Mouse (Mus musculus): Measurements from ENCODE around the gene Adcy5. TPM values are rescaled to one million over a fixed set of nuclear protein-coding genes. Genes with fewer than 3 reads are reported as not detected.

Gene Adcy5
- total and polyA plus RNA-seq, 2 experiments from 2014 or later = 7.0 to 57.8 TPM

DNA sequence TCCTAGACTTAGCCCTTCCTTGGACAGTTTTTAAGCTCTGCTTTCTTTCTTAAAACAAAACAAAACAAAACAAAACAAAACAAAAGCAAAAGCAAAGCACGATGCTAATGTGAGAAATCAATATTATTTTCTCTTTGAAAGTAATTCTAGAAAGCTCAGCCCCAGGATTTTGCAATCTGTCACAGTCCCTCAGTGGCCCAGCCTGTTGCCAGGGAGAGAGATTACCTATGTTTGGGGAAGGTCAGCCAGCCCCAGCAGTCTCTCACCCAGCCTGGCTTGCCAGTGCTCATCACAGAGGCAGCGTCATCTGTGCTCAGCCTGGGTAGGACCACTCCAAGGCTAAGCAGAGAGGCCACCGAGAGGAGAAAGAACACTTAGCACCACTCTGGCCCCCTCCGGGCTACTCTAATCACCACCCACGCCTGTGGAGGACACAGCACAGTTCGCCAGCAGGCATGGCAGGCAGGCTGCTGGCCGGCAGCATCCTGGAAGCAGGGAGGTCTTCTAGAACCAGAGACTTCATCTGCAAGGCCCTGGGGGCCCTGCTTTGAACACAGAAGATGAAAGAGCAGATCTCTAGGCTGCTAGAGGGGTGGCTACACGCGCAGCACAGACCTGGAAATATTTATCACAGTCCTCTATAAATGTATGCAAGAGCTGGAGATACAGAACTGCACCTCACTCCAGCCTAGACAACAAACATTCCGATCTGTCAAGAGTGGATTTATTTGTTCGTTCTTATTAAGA is 14.6 kb upstream of the Adcy5 start:
- WGBS = 13% methylated on average over 11 of the region's 11 CpGs
- no peak overlapping the region for H3K27ac ChIP-seq (ENCODE audit: low read depth, low read length)
- H3K4me1 ChIP-seq (ENCODE audit: insufficient read depth) = peaks cover 12% of the 10 kb centered on the region; the same call in 1 of the 2 replicates
- no peak for TF ChIP-seq CTCF (IDR thresholded peaks at IDR 0.05; ENCODE audit: low read depth)
- DNase-seq (no peak), ATAC-seq (peak; percentile 68)
- H3K9ac ChIP-seq = no peak overlapping the region; the same call in 1 of the 2 replicates
- H3K9me3 ChIP-seq (ENCODE audit: low read length) = no peaks in the 10 kb centered on the region
- no peaks in the 10 kb centered on the region for H3K36me3 ChIP-seq (ENCODE audit: insufficient read depth)
- H3K4me3 ChIP-seq (ENCODE audit: low read depth, low read length) = no peak overlapping the region
- H3K27me3 ChIP-seq (ENCODE audit: insufficient read depth, low read length) = no peaks in the 10 kb centered on the region
- peak overlapping the region; percentile 3; the same call in 1 of the 2 replicates for H3K4me2 ChIP-seq (ENCODE audit: low read depth)

DNA sequence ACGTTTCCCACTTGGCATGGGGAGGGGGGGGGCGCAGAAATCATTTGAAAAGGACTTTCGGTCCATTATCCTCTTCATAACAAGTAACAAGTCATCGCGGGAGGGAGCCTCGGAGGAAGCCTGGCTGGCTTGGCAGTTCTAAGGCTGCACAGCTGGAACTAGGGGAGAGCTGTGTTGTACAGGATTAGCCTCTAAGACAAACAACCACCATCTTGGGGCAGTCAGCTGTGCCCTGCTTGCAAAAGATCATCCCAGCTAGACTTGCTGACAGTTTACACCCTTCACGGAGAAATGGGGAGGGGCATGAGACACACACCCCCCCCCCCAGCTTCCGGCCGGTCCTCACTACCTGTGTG is 14.1 kb upstream of the Adcy5 start:
- Histone ChIP-seq H3K27me3 (ENCODE audit: insufficient read depth, low read length) (no peaks in the 10 kb centered on the region), H3K27ac (ENCODE audit: low read depth, low read length) (no peak overlapping the region), H3K9ac (no peak overlapping the region), H3K9me3 (ENCODE audit: low read length) (no peaks in the 10 kb centered on the region), H3K4me3 (ENCODE audit: low read depth, low read length) (no peak overlapping the region), H3K36me3 (ENCODE audit: insufficient read depth) (no peaks in the 10 kb centered on the region), H3K4me2 (ENCODE audit: low read depth) (no peak overlapping the region), H3K4me1 (ENCODE audit: insufficient read depth) (peaks cover 12% of the 10 kb centered on the region; the same call in 1 of the 2 replicates)
- DNase-seq (no peak), ATAC-seq (no peak)
- WGBS = 28% methylated on average over 9 of the region's 9 CpGs
- no peak for TF ChIP-seq CTCF (IDR thresholded peaks at IDR 0.05; ENCODE audit: low read depth)

GRCm38 (mm10) chr16:35141839-35142238 is 12.8 kb upstream of the Adcy5 start:
- Histone ChIP-seq H3K9ac (no peak overlapping the region), H3K4me1 (ENCODE audit: insufficient read depth) (peaks cover 12% of the 10 kb centered on the region; the same call in 1 of the 2 replicates), H3K27me3 (ENCODE audit: insufficient read depth, low read length) (no peaks in the 10 kb centered on the region), H3K4me3 (ENCODE audit: low read depth, low read length) (no peak overlapping the region), H3K4me2 (ENCODE audit: low read depth) (no peak overlapping the region), H3K36me3 (ENCODE audit: insufficient read depth) (no peaks in the 10 kb centered on the region), H3K9me3 (ENCODE audit: low read length) (no peaks in the 10 kb centered on the region), H3K27ac (ENCODE audit: low read depth, low read length) (no peak overlapping the region)
- ATAC-seq = no peak
- DNase-seq = no peak
- 53% methylated on average over 8 of the region's 8 CpGs for WGBS
- TF ChIP-seq CTCF (IDR thresholded peaks at IDR 0.05; ENCODE audit: low read depth) = no peak

DNA sequence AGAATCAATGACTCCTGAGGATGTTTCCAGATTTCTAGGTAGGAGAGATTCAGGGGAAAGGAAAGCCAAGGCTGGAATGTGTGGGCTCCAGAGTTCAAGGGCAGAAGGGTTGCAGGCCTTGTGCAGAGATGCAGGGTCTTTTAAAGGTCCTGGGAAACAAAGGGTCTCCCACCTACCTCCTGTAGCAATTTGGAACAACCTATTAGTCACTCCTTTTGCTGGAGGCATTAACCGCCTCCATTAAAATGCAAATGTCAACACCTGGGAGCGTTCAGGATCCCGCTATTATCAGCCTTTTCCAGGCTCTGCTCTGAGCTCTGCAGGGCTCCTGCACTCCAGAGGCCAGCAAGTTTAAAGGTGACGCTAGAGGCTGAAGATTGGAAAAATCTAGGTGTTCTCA is 8.5 kb upstream of the Adcy5 start:
- Histone ChIP-seq H3K4me1 (ENCODE audit: insufficient read depth) (no peaks in the 10 kb centered on the region), H3K9me3 (ENCODE audit: low read length) (no peaks in the 10 kb centered on the region), H3K4me2 (ENCODE audit: low read depth) (no peak overlapping the region), H3K27me3 (ENCODE audit: insufficient read depth, low read length) (no peaks in the 10 kb centered on the region), H3K27ac (ENCODE audit: low read depth, low read length) (no peak overlapping the region), H3K4me3 (ENCODE audit: low read depth, low read length) (no peak overlapping the region), H3K36me3 (ENCODE audit: insufficient read depth) (no peaks in the 10 kb centered on the region), H3K9ac (no peak overlapping the region)
- no peak for TF ChIP-seq CTCF (IDR thresholded peaks at IDR 0.05; ENCODE audit: low read depth)
- 21% methylated on average over 4 of the region's 4 CpGs for WGBS
- no peak for ATAC-seq
- DNase-seq = no peak

DNA sequence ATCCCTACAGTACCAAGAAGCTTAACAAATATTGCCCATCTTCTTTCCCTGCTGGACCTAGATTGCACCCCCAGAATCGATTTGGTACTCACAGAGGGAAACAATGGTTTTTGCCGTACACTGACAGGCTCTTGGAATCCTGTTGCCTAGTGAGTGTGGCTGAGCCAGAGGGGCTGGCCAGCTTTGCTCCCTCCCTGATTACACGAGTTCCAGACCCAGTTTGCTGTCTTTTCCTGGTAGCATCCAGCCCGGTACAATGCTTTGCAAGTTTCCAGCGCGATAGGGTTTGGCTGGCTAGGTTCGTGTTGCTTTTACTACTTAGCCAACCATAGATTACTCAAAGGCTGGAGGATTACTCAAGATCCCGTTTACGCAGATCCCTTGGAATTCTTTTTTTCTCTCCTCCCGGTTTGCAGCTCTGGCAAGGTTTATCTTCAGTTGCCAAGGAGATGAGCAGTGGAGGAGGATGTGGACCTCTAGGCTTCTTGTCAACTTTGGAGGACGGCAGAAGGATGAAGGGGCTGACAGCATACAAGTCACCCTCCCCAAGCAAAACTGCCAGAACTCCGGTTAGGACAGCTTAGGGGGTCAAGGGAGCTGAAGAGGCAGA is 1.4 kb upstream of the Adcy5 start:
- Histone ChIP-seq H3K27me3 (ENCODE audit: insufficient read depth, low read length) (no peaks in the 10 kb centered on the region), H3K4me3 (ENCODE audit: low read depth, low read length) (no peak overlapping the region), H3K27ac (ENCODE audit: low read depth, low read length) (no peak overlapping the region), H3K36me3 (ENCODE audit: insufficient read depth) (no peaks in the 10 kb centered on the region), H3K4me1 (ENCODE audit: insufficient read depth) (peaks cover 19% of the 10 kb centered on the region), H3K9ac (no peak overlapping the region), H3K9me3 (ENCODE audit: low read length) (no peaks in the 10 kb centered on the region), H3K4me2 (ENCODE audit: low read depth) (peak overlapping the region; percentile 83; the same call in 1 of the 2 replicates)
- TF ChIP-seq CTCF (IDR thresholded peaks at IDR 0.05; ENCODE audit: low read depth) = no peak
- peak; percentile 40 for DNase-seq
- no peak for ATAC-seq
- 5% methylated on average over 12 of the region's 12 CpGs for WGBS

DNA sequence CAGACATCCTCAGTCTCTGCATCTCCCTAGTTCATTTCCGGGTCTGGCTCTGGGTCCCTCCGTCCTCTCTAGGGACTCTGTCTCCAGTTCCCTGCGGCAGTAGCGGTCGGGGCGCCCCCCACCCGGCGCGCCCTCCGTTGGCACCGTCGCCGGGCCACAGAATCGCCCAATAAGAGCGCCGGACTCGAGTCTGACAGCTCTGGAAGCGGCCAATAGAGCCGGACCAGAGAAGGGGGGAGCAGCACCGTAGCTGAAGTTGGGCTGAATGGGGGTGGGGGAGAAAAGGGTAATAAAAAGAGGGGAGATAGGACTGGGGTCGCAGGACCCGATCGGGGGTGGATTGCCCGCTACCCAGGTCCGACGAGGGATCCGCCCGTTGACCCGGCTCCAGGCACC is 434 bp upstream of the Adcy5 start:
- Histone ChIP-seq H3K27me3 (ENCODE audit: insufficient read depth, low read length) (no peaks in the 10 kb centered on the region), H3K9me3 (ENCODE audit: low read length) (no peaks in the 10 kb centered on the region), H3K27ac (ENCODE audit: low read depth, low read length) (peak overlapping the region; percentile 90), H3K36me3 (ENCODE audit: insufficient read depth) (no peaks in the 10 kb centered on the region), H3K4me2 (ENCODE audit: low read depth) (peak overlapping the region; percentile 83), H3K4me1 (ENCODE audit: insufficient read depth) (peaks cover 24% of the 10 kb centered on the region), H3K9ac (peak overlapping the region; percentile 89), H3K4me3 (ENCODE audit: low read depth, low read length) (peak overlapping the region; percentile 80)
- no peak for TF ChIP-seq CTCF (IDR thresholded peaks at IDR 0.05; ENCODE audit: low read depth)
- ATAC-seq (peak; percentile 80), DNase-seq (peak; percentile 83)
- WGBS = 0% methylated on average over 28 of the region's 29 CpGs
